Mouse (Mus musculus) limb, embryonic 13.5 days (tissue): ENCODE measurements around the gene Prkd2. TPM values are rescaled to one million over a fixed set of nuclear protein-coding genes. Genes with fewer than 3 reads are reported as not detected.

Source experiments
- ATAC-seq: fragments of 200-750 bp; cut with Nextera tagmentation; 2 replicates; pipeline ENCODE4 v1.8.0; 2017; ENCODE audit warnings: low read depth, moderate number of reproducible peaks, moderate TSS enrichment; ENCODE audit not compliant: low FRiP score
- H3K27ac ChIP-seq: fragments of 300-500 bp; sonication (generic); 2 replicates; pipeline ENCODE4 v1.5.1; 2015; ENCODE audit warnings: inconsistent platforms, mild to moderate bottlenecking, moderate library complexity
- H3K27me3 ChIP-seq: fragments of 300-500 bp; sonication (generic); 2 replicates; pipeline ENCODE4 v1.6.1; 2015; ENCODE audit warnings: mild to moderate bottlenecking, inconsistent platforms
- H3K36me3 ChIP-seq: fragments of 300-500 bp; sonication (generic); 2 replicates; pipeline ENCODE4 v1.6.1; 2015; ENCODE audit warnings: inconsistent platforms, mild to moderate bottlenecking, moderate library complexity
- H3K4me1 ChIP-seq: fragments of 300-500 bp; sonication (generic); 2 replicates; pipeline ENCODE4 v1.6.1; 2015; ENCODE audit warnings: inconsistent platforms
- H3K4me2 ChIP-seq: fragments of 300-500 bp; sonication (generic); replicated peaks from 2 replicates; pipeline ENCODE4 v1.6.1; 2015; ENCODE audit warnings: inconsistent platforms, mild to moderate bottlenecking, moderate library complexity
- H3K4me3 ChIP-seq: fragments of 300-500 bp; sonication (generic); 2 replicates; pipeline ENCODE4 v1.5.1; 2015; ENCODE audit warnings: moderate library complexity, mild to moderate bottlenecking, inconsistent platforms
- H3K9ac ChIP-seq: fragments of 300-500 bp; sonication (generic); 2 replicates; pipeline ENCODE4 v1.6.1; 2015; ENCODE audit warnings: mild to moderate bottlenecking, inconsistent platforms
- H3K9me3 ChIP-seq: fragments of 300-500 bp; sonication (generic); 2 replicates; pipeline ENCODE4 v1.6.1; 2016; ENCODE audit warnings: inconsistent platforms
- WGBS: fragments of 180-500 bp; shearing (Covaris S2); methylation state at CpG from one replicate; pipeline ENCODE4 v1.1.7; 2015; 5-methylcytosine and 5-hydroxymethylcytosine counted together
- polyA plus RNA-seq: library from polyadenylated mRNA; unstranded; fragments of >200 nt; fragmentation: Nextera tagmentation; extraction: Ambion mirVana; gene quantifications from 2 replicates; pipeline ENCODE4 v1.2.1, GENCODE M21; 2015

The Prkd2 gene
- polyA plus RNA-seq, 1 experiment from 2014 or later: 20.8 TPM

DNA sequence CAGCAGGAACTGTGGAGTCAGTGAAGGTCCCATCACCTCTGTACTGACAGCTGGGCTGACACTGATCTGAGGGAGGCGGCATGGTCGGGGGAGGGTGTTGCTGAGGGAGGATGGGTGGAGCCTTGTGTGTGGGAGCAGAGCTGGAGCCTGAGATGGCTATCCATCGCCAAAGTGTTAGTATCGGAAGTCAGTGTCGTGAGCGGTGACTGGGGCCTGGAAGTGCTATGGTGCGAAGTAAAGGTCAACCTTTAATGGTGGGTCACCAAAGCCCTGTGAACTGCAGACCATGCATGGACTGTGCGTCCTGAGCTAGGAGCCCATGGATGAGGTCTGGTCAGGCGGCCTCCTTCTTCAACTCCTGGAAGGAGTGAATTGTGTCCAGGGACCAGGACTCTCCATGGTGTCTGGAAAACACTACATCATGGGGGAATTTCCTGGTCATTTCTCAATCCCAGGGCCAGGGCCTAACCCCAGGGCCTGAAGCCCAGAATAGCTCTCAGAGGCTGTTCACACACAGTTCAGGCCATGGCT lies 62.9 kb downstream of the Prkd2 start:
- ATAC-seq: no peak
- peaks cover 55% of the 10 kb centered on the region for H3K4me1 ChIP-seq
- H3K9ac ChIP-seq: no peak overlapping the region
- H3K4me2 ChIP-seq: no peak overlapping the region
- H3K9me3 ChIP-seq: no peaks in the 10 kb centered on the region
- no peak overlapping the region for H3K4me3 ChIP-seq
- H3K36me3 ChIP-seq: no peaks in the 10 kb centered on the region
- 31% methylated on average over 9 of the region's 9 CpGs for WGBS
- no peaks in the 10 kb centered on the region for H3K27me3 ChIP-seq
- H3K27ac ChIP-seq: peak overlapping the region; percentile 34; the same call in 1 of the 2 replicates

DNA sequence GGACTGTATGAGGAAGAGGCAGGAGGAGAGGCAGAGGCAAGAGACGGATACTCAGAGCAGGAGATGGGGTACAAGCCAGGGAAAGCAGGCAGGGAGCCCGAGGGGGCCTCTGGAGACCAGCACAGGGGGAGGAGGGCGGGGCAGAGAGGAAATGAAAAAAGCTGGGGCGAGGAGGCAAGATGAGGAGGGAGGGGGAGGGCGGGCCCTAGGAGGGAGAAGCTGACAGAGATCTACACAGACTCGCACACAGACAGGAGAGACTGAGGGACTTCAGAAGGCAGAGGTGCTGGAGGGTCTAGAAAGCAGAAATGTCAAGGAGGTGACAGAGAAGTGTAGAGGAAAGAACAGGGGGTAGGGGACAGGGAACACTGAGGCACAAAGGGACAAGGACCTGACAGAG lies 63.6 kb downstream of the Prkd2 start, which contains the start of gene Ptgir:
TSS of gene Ptgir (plus strand) at position 210 of the 400 bp plus-strand sequence.
- no peak for ATAC-seq
- no peak within 1 kb of the TSS for H3K4me3 ChIP-seq
- WGBS: 16% methylated on average over 6 of the region's 6 CpGs
- H3K9ac ChIP-seq: no peak within 1 kb of the TSS
- H3K27me3 ChIP-seq: no peaks in the 10 kb centered on the region
- no peaks in the 10 kb centered on the region for H3K36me3 ChIP-seq
- H3K4me1 ChIP-seq: peaks cover 51% of the 10 kb centered on the region
- no peaks in the 10 kb centered on the region for H3K9me3 ChIP-seq
- peak within 1 kb of the TSS; percentile 34; the same call in 1 of the 2 replicates for H3K27ac ChIP-seq
- H3K4me2 ChIP-seq: peak within 1 kb of the TSS; percentile 28

DNA sequence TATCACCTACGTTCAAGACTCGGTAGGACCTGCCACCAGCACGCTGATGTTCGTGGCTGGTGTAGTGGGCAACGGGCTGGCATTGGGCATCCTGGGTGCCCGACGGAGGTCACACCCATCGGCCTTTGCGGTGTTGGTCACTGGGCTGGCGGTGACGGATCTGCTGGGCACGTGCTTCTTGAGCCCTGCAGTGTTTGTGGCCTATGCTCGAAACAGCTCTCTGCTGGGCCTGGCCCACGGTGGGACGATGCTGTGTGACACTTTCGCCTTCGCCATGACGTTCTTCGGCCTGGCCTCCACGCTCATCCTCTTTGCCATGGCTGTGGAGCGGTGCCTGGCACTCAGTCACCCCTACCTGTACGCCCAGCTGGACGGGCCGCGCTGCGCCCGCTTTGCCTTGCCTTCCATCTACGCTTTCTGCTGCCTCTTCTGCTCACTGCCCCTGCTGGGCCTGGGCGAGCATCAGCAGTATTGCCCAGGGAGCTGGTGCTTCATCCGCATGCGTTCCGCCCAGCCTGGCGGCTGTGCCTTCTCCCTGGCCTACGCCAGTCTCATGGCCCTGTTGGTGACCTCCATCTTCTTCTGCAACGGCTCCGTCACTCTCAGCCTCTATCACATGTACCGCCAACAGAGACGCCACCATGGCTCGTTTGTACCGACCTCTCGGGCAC lies 64.3 kb downstream of the Prkd2 start:
- Histone ChIP-seq H3K27ac (no peak overlapping the region), H3K4me2 (peak overlapping the region; percentile 28), H3K36me3 (no peaks in the 10 kb centered on the region), H3K9ac (no peak overlapping the region), H3K4me1 (peaks cover 46% of the 10 kb centered on the region), H3K9me3 (no peaks in the 10 kb centered on the region), H3K4me3 (no peak overlapping the region), H3K27me3 (no peaks in the 10 kb centered on the region)
- no peak for ATAC-seq
- 90% methylated on average over 41 of the region's 41 CpGs for WGBS

GRCm38 (mm10) chr7:16907842-16908241 lies 65.1 kb downstream of the Prkd2 start:
- WGBS: 66% methylated on average over 7 of the region's 7 CpGs
- Histone ChIP-seq H3K27me3 (no peaks in the 10 kb centered on the region), H3K36me3 (no peaks in the 10 kb centered on the region), H3K4me2 (0 out of 2 replicates have a peak overlapping the region, but pooled peaks have one; percentile 4), H3K9ac (peak overlapping the region; percentile 48; the same call in 1 of the 2 replicates), H3K4me1 (peaks cover 48% of the 10 kb centered on the region), H3K4me3 (no peak overlapping the region), H3K9me3 (no peaks in the 10 kb centered on the region), H3K27ac (no peak overlapping the region)
- no peak for ATAC-seq

DNA sequence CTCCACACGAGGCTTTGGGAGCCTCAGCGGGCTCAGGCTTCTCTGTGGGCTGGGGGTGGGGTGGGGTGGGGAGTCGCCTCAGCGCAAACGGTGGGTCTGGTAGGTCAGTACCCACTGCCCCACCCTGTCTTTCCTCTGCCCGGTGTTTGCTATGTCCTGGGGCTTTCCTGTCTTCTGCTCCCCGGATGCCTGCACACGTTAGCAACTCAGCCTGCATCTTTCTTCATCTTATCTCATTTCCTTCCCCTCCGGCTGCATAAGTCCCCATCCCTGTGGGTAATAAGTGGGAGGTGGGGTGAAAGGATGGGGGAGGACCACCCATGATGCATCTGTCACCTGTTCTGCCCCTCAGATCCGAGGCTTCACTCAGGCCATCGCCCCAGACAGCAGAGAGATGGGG lies 65.7 kb downstream of the Prkd2 start:
- no peak overlapping the region for H3K27ac ChIP-seq
- ATAC-seq: no peak
- 45% methylated on average over 11 of the region's 11 CpGs for WGBS
- no peak overlapping the region for H3K4me2 ChIP-seq
- H3K27me3 ChIP-seq: no peaks in the 10 kb centered on the region
- H3K9me3 ChIP-seq: no peaks in the 10 kb centered on the region
- H3K4me3 ChIP-seq: no peak overlapping the region
- H3K9ac ChIP-seq: peak overlapping the region; percentile 48; the same call in 1 of the 2 replicates
- H3K4me1 ChIP-seq: peaks cover 51% of the 10 kb centered on the region
- H3K36me3 ChIP-seq: no peaks in the 10 kb centered on the region

DNA sequence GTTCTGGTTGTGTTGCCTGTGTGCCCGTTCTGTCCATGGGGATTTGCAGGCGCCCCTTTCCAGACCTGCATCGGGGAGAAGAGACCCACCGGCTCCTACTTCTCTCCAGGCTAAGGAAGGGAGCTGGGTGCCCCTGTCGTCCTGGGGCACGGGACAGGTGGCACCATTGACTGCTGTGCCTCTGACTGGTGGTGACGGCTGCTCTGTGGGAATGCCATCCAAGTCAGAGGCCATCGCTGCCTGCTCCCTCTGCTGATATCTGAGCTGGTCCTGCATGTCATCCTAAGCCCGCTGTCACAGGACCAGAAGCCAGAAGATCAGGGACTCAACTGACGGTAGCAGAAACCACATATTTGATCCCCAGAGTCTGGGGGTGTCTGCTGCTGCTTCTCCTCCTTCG lies 66.2 kb downstream of the Prkd2 start:
- H3K27ac ChIP-seq: no peak overlapping the region
- H3K4me2 ChIP-seq: no peak overlapping the region
- 64% methylated on average over 11 of the region's 11 CpGs for WGBS
- no peak overlapping the region for H3K4me3 ChIP-seq
- H3K27me3 ChIP-seq: no peaks in the 10 kb centered on the region
- peaks cover 54% of the 10 kb centered on the region for H3K4me1 ChIP-seq
- ATAC-seq: no peak
- H3K9ac ChIP-seq: no peak overlapping the region; the same call in 1 of the 2 replicates
- H3K9me3 ChIP-seq: no peaks in the 10 kb centered on the region
- H3K36me3 ChIP-seq: peaks cover under 1% of the 10 kb centered on the region; the same call in 1 of the 2 replicates

DNA sequence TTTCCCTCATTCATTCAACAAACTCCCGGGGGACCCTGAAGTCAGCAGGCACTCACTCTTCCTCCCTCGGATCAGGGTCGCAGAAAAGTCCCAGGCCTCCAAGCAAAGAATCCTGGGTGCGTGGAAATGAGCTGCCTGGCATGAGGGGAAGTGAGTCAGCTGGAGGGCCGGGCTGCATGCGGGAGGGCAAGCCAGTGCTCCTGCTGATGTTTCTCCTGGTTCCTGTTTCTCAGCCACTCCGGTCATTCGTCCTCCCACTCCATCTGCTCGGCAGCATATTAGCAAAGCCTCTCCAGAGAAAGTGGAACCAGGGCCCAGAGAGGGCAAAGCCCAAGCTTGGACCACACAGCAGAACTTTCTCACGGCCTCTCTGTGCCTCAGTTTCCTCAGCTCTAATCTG lies 67.2 kb downstream of the Prkd2 start:
- Histone ChIP-seq H3K4me3 (no peak overlapping the region), H3K9ac (no peak overlapping the region; the same call in 1 of the 2 replicates), H3K4me1 (peaks cover 54% of the 10 kb centered on the region), H3K9me3 (no peaks in the 10 kb centered on the region), H3K27me3 (no peaks in the 10 kb centered on the region), H3K27ac (no peak overlapping the region), H3K36me3 (peaks cover 11% of the 10 kb centered on the region), H3K4me2 (no peak overlapping the region)
- 41% methylated on average over 10 of the region's 10 CpGs for WGBS
- ATAC-seq: no peak

GRCm38 (mm10) chr7:16911904-16912303 lies 69.2 kb downstream of the Prkd2 start:
- ATAC-seq: no peak
- Histone ChIP-seq H3K4me1 (peaks cover 36% of the 10 kb centered on the region), H3K27ac (no peak overlapping the region; the same call in 1 of the 2 replicates), H3K4me3 (no peak overlapping the region), H3K27me3 (no peaks in the 10 kb centered on the region), H3K4me2 (no peak overlapping the region), H3K9ac (no peak overlapping the region), H3K9me3 (no peaks in the 10 kb centered on the region), H3K36me3 (peaks cover 30% of the 10 kb centered on the region)
- 87% methylated on average over 3 of the region's 3 CpGs for WGBS

- no peak overlapping the region; the same call in 1 of the 2 replicates for H3K27ac ChIP-seq
- no peak overlapping the region for H3K4me3 ChIP-seq
- peaks cover 35% of the 10 kb centered on the region for H3K36me3 ChIP-seq
- WGBS: 50% methylated on average over 6 of the region's 6 CpGs
- no peaks in the 10 kb centered on the region for H3K27me3 ChIP-seq
- H3K9ac ChIP-seq: no peak overlapping the region
- H3K4me2 ChIP-seq: no peak overlapping the region
- H3K9me3 ChIP-seq: no peaks in the 10 kb centered on the region
- no peak for ATAC-seq
- peaks cover 34% of the 10 kb centered on the region for H3K4me1 ChIP-seq
Measured at GRCm38 (mm10) chr7:16912360-16912759, 69.7 kb downstream of the Prkd2 start.

- Histone ChIP-seq H3K9ac (no peak overlapping the region), H3K27ac (no peak overlapping the region), H3K36me3 (peaks cover 50% of the 10 kb centered on the region), H3K4me2 (no peak overlapping the region), H3K4me3 (no peak overlapping the region), H3K4me1 (peaks cover 27% of the 10 kb centered on the region), H3K27me3 (no peaks in the 10 kb centered on the region), H3K9me3 (no peaks in the 10 kb centered on the region)
- WGBS: 35% methylated on average over 10 of the region's 10 CpGs
- ATAC-seq: peak; percentile 66
Measured at GRCm38 (mm10) chr7:16913806-16914452, 71.2 kb downstream of the Prkd2 start.

- WGBS: 84% methylated on average over 18 of the region's 18 CpGs
- no peak overlapping the region for H3K4me2 ChIP-seq
- no peaks in the 10 kb centered on the region for H3K27me3 ChIP-seq
- no peak for ATAC-seq
- peaks cover 26% of the 10 kb centered on the region for H3K4me1 ChIP-seq
- peaks cover 58% of the 10 kb centered on the region for H3K36me3 ChIP-seq
- no peaks in the 10 kb centered on the region for H3K9me3 ChIP-seq
- no peak overlapping the region for H3K4me3 ChIP-seq
- no peak overlapping the region for H3K27ac ChIP-seq
- no peak overlapping the region for H3K9ac ChIP-seq
Measured at GRCm38 (mm10) chr7:16914453-16915343, 72.0 kb downstream of the Prkd2 start.
